Mouse (Mus musculus) frontal cortex, adult 2 months (tissue): Measurements from ENCODE around the gene Ldlr. TPM values are rescaled to one million over a fixed set of nuclear protein-coding genes. Genes with fewer than 3 reads are reported as not detected.
A peak's percentile ranks its signal among the peaks of the same experiment; 100 is the strongest.
"Not testable (repeated sequence)": the region's sequence is repeated elsewhere in the genome, so short reads cannot be mapped to it uniquely, and the experiment has no call there.

Experiments used
- DNase-seq, 2 experiments: peaks; one replicate each; pipeline ENCODE4 v3.0.0; 2022; ENCODE audit warnings: low spot score in 1 of 2; ENCODE audit errors: extremely low spot score in 1 of 2
- polyA plus RNA-seq: library from polyadenylated mRNA; depleted of rRNA; stranded (reverse); fragments of >200 nt; gene quantifications from 2 replicates; pipeline ENCODE4 v1.2.3, GENCODE M21; 2012; rRNA removed

Ldlr gene
- 13.4 and 14.4 TPM in 2 replicates for polyA plus RNA-seq

- peak; percentile 59 to 80 for DNase-seq
Observed at GRCm38 (mm10) chr9:21723377-21724146, at the start of gene Ldlr. Gene Ldlr, plus strand, starts transcription at chr9:21723483.

GRCm38 (mm10) chr9:21677706-21678105 lies 45.6 kb upstream of the Ldlr start:
- no peak for DNase-seq

- no peak for DNase-seq
Observed at GRCm38 (mm10) chr9:21680448-21680847, 42.8 kb upstream of the Ldlr start.

- DNase-seq, result no peak
Observed at GRCm38 (mm10) chr9:21682827-21683226, 40.5 kb upstream of the Ldlr start.

- DNase-seq, result peak in 1 of 2 experiments; percentile 38
Observed at GRCm38 (mm10) chr9:21683897-21684296, 39.4 kb upstream of the Ldlr start.

GRCm38 (mm10) chr9:21688554-21688953 lies 34.7 kb upstream of the Ldlr start:
- DNase-seq, result no peak

GRCm38 (mm10) chr9:21690031-21690430 lies 33.3 kb upstream of the Ldlr start:
- DNase-seq, result no peak

GRCm38 (mm10) chr9:21691862-21692261 lies 31.4 kb upstream of the Ldlr start:
- no peak for DNase-seq

- no peak for DNase-seq
Observed at GRCm38 (mm10) chr9:21692491-21692890, 30.8 kb upstream of the Ldlr start.

- no peak for DNase-seq
Observed at GRCm38 (mm10) chr9:21694071-21694470, 29.2 kb upstream of the Ldlr start.

- DNase-seq, result no peak
Observed at GRCm38 (mm10) chr9:21695229-21695792, 28.0 kb upstream of the Ldlr start.

GRCm38 (mm10) chr9:21697121-21697520 lies 26.2 kb upstream of the Ldlr start:
- no peak for DNase-seq

- DNase-seq, result not testable (repeated sequence)
Observed at GRCm38 (mm10) chr9:21699280-21699679, 24.0 kb upstream of the Ldlr start.

GRCm38 (mm10) chr9:21701091-21701490 lies 22.2 kb upstream of the Ldlr start:
- no peak for DNase-seq

- DNase-seq, result no peak
Observed at GRCm38 (mm10) chr9:21703494-21703893, 19.8 kb upstream of the Ldlr start.

GRCm38 (mm10) chr9:21706085-21706484 lies 17.2 kb upstream of the Ldlr start:
- DNase-seq, result no peak

GRCm38 (mm10) chr9:21706586-21707265 lies 16.6 kb upstream of the Ldlr start:
- no peak for DNase-seq

- DNase-seq, result no peak
Observed at GRCm38 (mm10) chr9:21709340-21709739, 13.9 kb upstream of the Ldlr start.

- no peak for DNase-seq
Observed at GRCm38 (mm10) chr9:21715298-21715697, 8.0 kb upstream of the Ldlr start.

- no peak for DNase-seq
Observed at GRCm38 (mm10) chr9:21717015-21717414, 6.3 kb upstream of the Ldlr start.

- DNase-seq, result no peak
Observed at GRCm38 (mm10) chr9:21721036-21721435, 2.2 kb upstream of the Ldlr start.

- DNase-seq, result peak; percentile 83 to 89
Observed at GRCm38 (mm10) chr9:21724147-21724536, 859 bp downstream of the Ldlr start.
